Mouse (Mus musculus) CH12.LX (cell line): ENCODE results near the gene Rassf5. TPM values are rescaled to one million over a fixed set of nuclear protein-coding genes. Genes with fewer than 3 reads are reported as not detected.

Experiments used
- DNase-seq: peaks from one replicate; pipeline ENCODE4 v3.0.0-alpha.2; 2013; ENCODE audit errors: extremely low read depth
- H3K27ac ChIP-seq: 2 replicates; pipeline ENCODE4 v1.5.1; 2012; ENCODE audit warnings: low read depth, mild to moderate bottlenecking, control low read depth, moderate library complexity; ENCODE audit not compliant: insufficient read depth
- H3K27me3 ChIP-seq: replicated peaks from 2 replicates; pipeline ENCODE3; 2012; ENCODE audit warnings: inconsistent platforms
- H3K36me3 ChIP-seq, 2 experiments: replicated peaks in 1 of 2; 2 replicates each; pipeline versions ENCODE3 to v1.6.1; 2012; ENCODE audit warnings: inconsistent platforms in 1 of 2, low read length in 1 of 2, mild to moderate bottlenecking in 1 of 2, mixed read lengths in 1 of 2, moderate library complexity in 1 of 2; ENCODE audit not compliant: control insufficient read depth in 1 of 2, insufficient read depth in 1 of 2
- H3K4me1 ChIP-seq, 2 experiments: 2 replicates each; pipeline ENCODE4 v1.6.1; 2012; ENCODE audit warnings: inconsistent platforms in 1 of 2, moderate library complexity in 1 of 2; ENCODE audit not compliant: insufficient read depth in 2 of 2, control insufficient read depth in 1 of 2
- H3K4me2 ChIP-seq: 2 replicates; pipeline ENCODE4 v1.6.1; 2012; ENCODE audit warnings: low read depth, mild to moderate bottlenecking, control low read depth; ENCODE audit not compliant: poor library complexity, insufficient read depth, severe bottlenecking
- H3K4me3 ChIP-seq, 3 experiments: fragments of 150-350 bp in 1 of 3; sonication (generic) in 1 of 3; replicated peaks in 1 of 3; 2 replicates each; pipeline versions ENCODE3 to v1.5.1; 2011 to 2012; ENCODE audit warnings: low read depth in 2 of 3, low read length in 2 of 3, mild to moderate bottlenecking in 2 of 3, moderate library complexity in 2 of 3, control low read depth in 1 of 3, improper control_type of control experiment in 1 of 3, inconsistent platforms in 1 of 3, mixed read lengths in 1 of 3; ENCODE audit not compliant: poor library complexity in 1 of 3
- H3K79me2 ChIP-seq: replicated peaks from 2 replicates; pipeline ENCODE4 v1.6.1; 2012; ENCODE audit warnings: mild to moderate bottlenecking, moderate library complexity; ENCODE audit not compliant: control insufficient read depth, poor library complexity, insufficient read depth, severe bottlenecking; ENCODE audit errors: extremely low read depth
- H3K9ac ChIP-seq: 2 replicates; pipeline ENCODE4 v1.6.1; 2012; ENCODE audit warnings: low read depth, mild to moderate bottlenecking, control low read depth, moderate library complexity; ENCODE audit not compliant: insufficient read depth
- H3K9me3 ChIP-seq: replicated peaks from 2 replicates; pipeline ENCODE3; 2012; ENCODE audit warnings: low read length, inconsistent platforms, mixed read lengths
- E2F4 ChIP-seq: IDR thresholded peaks from 2 replicates; pipeline ENCODE4 v1.6.1; 2011; ENCODE audit warnings: low read depth, low read length, improper control_type of control experiment; ENCODE audit not compliant: insufficient replicate concordance
- EP300 ChIP-seq: IDR thresholded peaks from 2 replicates; pipeline ENCODE4 v1.6.1; 2011; ENCODE audit warnings: low read length, improper control_type of control experiment
- GABPA ChIP-seq: IDR thresholded peaks from 2 replicates; pipeline ENCODE4 v1.6.1; 2012; ENCODE audit warnings: low read depth, low read length, improper control_type of control experiment, inconsistent platforms; ENCODE audit not compliant: insufficient replicate concordance
- HCFC1 ChIP-seq: IDR thresholded peaks from 2 replicates; pipeline ENCODE4 v1.6.1; 2012; ENCODE audit warnings: low read depth, mild to moderate bottlenecking, inconsistent platforms, low read length, improper control_type of control experiment
- JUN ChIP-seq: IDR thresholded peaks from 2 replicates; pipeline ENCODE4 v1.6.1; 2011; ENCODE audit warnings: low read depth, mild to moderate bottlenecking, low read length, improper control_type of control experiment, moderate library complexity; ENCODE audit not compliant: insufficient read depth
- MAFK ChIP-seq: IDR thresholded peaks from 2 replicates; pipeline ENCODE4 v1.6.1; 2011; ENCODE audit warnings: low read length, improper control_type of control experiment; ENCODE audit not compliant: insufficient replicate concordance
- MEF2A ChIP-seq: IDR thresholded peaks from 2 replicates; pipeline ENCODE4 v1.6.1; 2014; ENCODE audit warnings: low read depth, mild to moderate bottlenecking, inconsistent platforms, low read length, improper control_type of control experiment, borderline replicate concordance
- MYC ChIP-seq: IDR thresholded peaks from 2 replicates; pipeline ENCODE4 v1.6.1; 2011; ENCODE audit warnings: low read depth, mild to moderate bottlenecking, improper control_type of control experiment, low read length
- NRF1 ChIP-seq: IDR thresholded peaks from 2 replicates; pipeline ENCODE4 v1.6.1; 2014; ENCODE audit warnings: low read depth, mild to moderate bottlenecking, inconsistent platforms, low read length, improper control_type of control experiment, moderate library complexity
- POLR2AphosphoS2 ChIP-seq: IDR thresholded peaks from 2 replicates; pipeline ENCODE4 v1.6.1; 2011; ENCODE audit warnings: low read depth, low read length, improper control_type of control experiment
- RAD21 ChIP-seq: IDR thresholded peaks from 2 replicates; pipeline ENCODE4 v1.6.1; 2011; ENCODE audit warnings: low read depth, mild to moderate bottlenecking, low read length, improper control_type of control experiment, moderate library complexity
- RCOR1 ChIP-seq: conservative IDR thresholded peaks from 2 replicates; pipeline ENCODE4 v1.6.1; 2012; ENCODE audit warnings: low read depth, mild to moderate bottlenecking, inconsistent platforms, low read length, improper control_type of control experiment
- SMC3 ChIP-seq: IDR thresholded peaks from 2 replicates; pipeline ENCODE4 v1.6.1; 2011; ENCODE audit warnings: low read depth, low read length, improper control_type of control experiment
- ZKSCAN1 ChIP-seq: IDR thresholded peaks from 2 replicates; pipeline ENCODE4 v1.6.1; 2012; ENCODE audit warnings: low read depth, inconsistent platforms, low read length, improper control_type of control experiment, borderline replicate concordance
- dilution Hi-C: fragments of 300-500 bp; cut with MboI; formaldehyde crosslinking; loops from 2 replicates; pipeline ENCODE4 v1.14.3; 2020; ENCODE audit warnings: low sequenced_read_pairs; ENCODE audit not compliant: extremely low pct_unique_long_range_greater_than_20kb, extremely low pct_ligation_motif_present
- in situ Hi-C: fragments of 300-500 bp; cut with MboI; formaldehyde crosslinking; loops from 3 replicates; pipeline ENCODE4 v1.14.3; 2019; ENCODE audit warnings: low sequenced_read_pairs, low pct_ligation_motif_present, low pct_unique_long_range_greater_than_20kb, mixed read lengths
- polyA plus RNA-seq: library from polyadenylated mRNA; unstranded; fragments of >175 nt; gene quantifications from 2 replicates; pipeline ENCODE4 v1.2.1, GENCODE M21; 2012; ENCODE audit warnings: low read depth; ENCODE audit not compliant: insufficient read length
- total RNA-seq, 2 experiments: library from RNA; depleted of rRNA; stranded (reverse); fragments of 300-350 nt in 1 of 2; fragments of >200 nt in 1 of 2; gene quantifications; 2 replicates each; pipeline ENCODE4 v1.2.3; 2012 to 2014

Gene Rassf5
- total and polyA plus RNA-seq, 3 experiments = 11.5 to 32.1 (median 16.3) TPM

GRCm38 (mm10) chr1:131223345-131223744 is 21.7 kb downstream of the Rassf5 start:
- peaks cover 5 to 8% of the 10 kb centered on the region in 2 experiments for H3K4me1 ChIP-seq
- no peak overlapping the region for H3K9ac ChIP-seq
- DNase-seq = no peak
- H3K4me2 ChIP-seq = no peak overlapping the region
- TF ChIP-seq ZKSCAN1 (no peak), POLR2AphosphoS2 (no peak), EP300 (no peak), MYC (no peak), JUN (no peak), GABPA (no peak), E2F4 (no peak), NRF1 (no peak), HCFC1 (no peak), RCOR1 (no peak), MAFK (no peak)
- TF ChIP-seq, all 38 proteins: peak for 0
- no peaks in the 10 kb centered on the region for H3K36me3 ChIP-seq
- no peak overlapping the region for H3K4me3 ChIP-seq
- no peak overlapping the region for H3K27ac ChIP-seq
- no peaks in the 10 kb centered on the region for H3K79me2 ChIP-seq
- H3K27me3 ChIP-seq = no peaks in the 10 kb centered on the region
- dilution Hi-C loops (no loop called here), in situ Hi-C loops (no loop called here)
- no peaks in the 10 kb centered on the region for H3K9me3 ChIP-seq

DNA sequence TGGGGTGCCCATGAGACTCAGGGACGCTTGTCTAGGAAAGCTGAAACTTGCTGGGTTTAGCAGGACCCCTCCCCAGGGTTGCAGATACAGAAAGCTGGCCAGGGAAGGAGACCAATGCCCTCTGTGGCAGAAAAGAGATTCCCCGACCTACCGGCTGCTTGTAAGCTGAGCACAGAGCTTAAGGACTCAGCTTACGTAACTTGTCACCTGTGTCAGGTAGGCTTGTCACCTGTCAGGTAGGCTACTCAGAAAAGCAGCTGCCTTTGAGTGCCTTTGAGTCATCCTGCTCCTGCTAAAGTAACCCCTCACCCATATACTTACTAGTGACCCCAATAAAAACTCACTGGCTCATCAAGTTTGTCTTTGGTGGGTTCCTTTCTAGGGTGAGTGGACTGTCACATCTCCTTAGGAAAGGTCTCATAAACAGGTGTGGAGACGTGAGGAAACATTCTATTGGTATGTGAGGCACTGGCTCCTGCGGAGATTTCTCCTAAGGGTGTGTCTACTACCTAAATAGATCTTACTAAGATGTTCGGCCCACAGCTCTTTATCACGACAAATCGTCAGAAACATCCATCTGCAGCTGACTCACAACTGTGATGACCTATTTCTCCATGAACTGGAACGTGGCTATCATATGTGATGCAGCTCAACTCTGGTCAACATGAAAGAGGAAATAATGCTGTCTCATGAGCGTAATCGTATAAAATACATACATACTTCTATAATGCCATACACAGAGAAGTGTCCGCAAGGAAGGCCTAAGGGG is 23.1 kb downstream of the Rassf5 start:
- Histone ChIP-seq H3K9ac (no peak overlapping the region), H3K4me1 (peaks cover 5 to 8% of the 10 kb centered on the region in 2 experiments), H3K4me2 (no peak overlapping the region), H3K27me3 (no peaks in the 10 kb centered on the region), H3K79me2 (no peaks in the 10 kb centered on the region), H3K4me3 (no peak overlapping the region), H3K36me3 (no peaks in the 10 kb centered on the region), H3K27ac (no peak overlapping the region), H3K9me3 (no peaks in the 10 kb centered on the region)
- dilution Hi-C loops = no loop called here
- DNase-seq = no peak
- no peak for TF ChIP-seq SMC3
- no peak for TF ChIP-seq HCFC1
- no peak for TF ChIP-seq GABPA
- no peak for TF ChIP-seq RAD21
- TF ChIP-seq POLR2AphosphoS2 = no peak
- no peak for TF ChIP-seq MEF2A
- in situ Hi-C loops = no loop called here
